8 mouse cellular contexts compared by ENCODE assay signal in genomic region chr7:101092618-101093017, GRCm38 (mm10). TPM values are rescaled to one million over a fixed set of nuclear protein-coding genes. Genes with fewer than 3 reads are reported as not detected.
DNase-seq lines count a peak whose midpoint lies in the region; ATAC-seq lines count a peak whose summit lies in the region.

Gene Fchsd2, plus strand, starts transcription at chr7:101092863.

- H3K27me3 ChIP-seq in heart, embryonic 12.5 days (replicated peaks), result no peaks in the 10 kb centered on the region
- H3K27me3 ChIP-seq in splenic B cell, adult 2 months (ENCODE audit: control insufficient read depth, insufficient read depth, low read length, poor library complexity, severe bottlenecking), result no peaks in the 10 kb centered on the region

- DNase-seq in right cerebral cortex, adult 18-20 months, result peak; percentile 21
- DNase-seq in right cerebral cortex, postnatal 25 days, result no peak
- peak; percentile 20 to 32 for DNase-seq in cerebellum, postnatal 14 days
- DNase-seq in layer of hippocampus, adult 8-10 months (ENCODE audit: low spot score in 2 of 2), result no peak
- peak; percentile 23 for DNase-seq in lung, postnatal 25 days (ENCODE audit: low spot score)
- peak; percentile 70 for DNase-seq in splenic B cell, adult 2 months (ENCODE audit: low read depth, low spot score)
- no peak for DNase-seq in urinary bladder, postnatal 25 days (ENCODE audit: low spot score)

- H3K4me1 ChIP-seq in heart, embryonic 12.5 days (replicated peaks), result peaks cover 57% of the 10 kb centered on the region

- H3K4me2 ChIP-seq in heart, embryonic 12.5 days, result no peak within 1 kb of the TSS

- H3K36me3 ChIP-seq in heart, embryonic 12.5 days, result no peaks in the 10 kb centered on the region
- no peaks in the 10 kb centered on the region for H3K36me3 ChIP-seq in splenic B cell, adult 2 months (ENCODE audit: control insufficient read depth, insufficient read depth, low read length, poor library complexity, severe bottlenecking)

- WGBS in heart, embryonic 12.5 days, result 57% methylated on average over 7 of the region's 7 CpGs

- no peak within 1 kb of the TSS for H3K4me3 ChIP-seq in heart, embryonic 12.5 days

- no peak for ATAC-seq in heart, embryonic 12.5 days (ENCODE audit: insufficient number of reproducible peaks, low FRiP score)

- no peak within 1 kb of the TSS for H3K9ac ChIP-seq in heart, embryonic 12.5 days

- H3K27ac ChIP-seq in heart, embryonic 12.5 days (ENCODE audit: poor library complexity, severe bottlenecking), result no peak within 1 kb of the TSS

- no peaks in the 10 kb centered on the region for H3K9me3 ChIP-seq in heart, embryonic 12.5 days (replicated peaks)

RNA-seq across cellular contexts. Expression of gene Fchsd2, which starts in this region (rescaled TPM):
- polyA plus RNA-seq in heart, embryonic 12.5 days (2016; fragmentation: Nextera tagmentation; extraction: Ambion mirVana), result 18.4 and 18.7 TPM in 2 replicates
- total RNA-seq in layer of hippocampus, adult 8-10 months (2022), result 10 to 100 TPM; 40.1 to 46.5 (median 43.4) TPM

Comparison
In these comparisons a context has a peak if more than half of its experiments do, and no peak if none do; other contexts are left out.
1. DNase-seq: peak in right cerebral cortex, adult 18-20 months (single experiment), cerebellum, postnatal 14 days (2 of 2), lung, postnatal 25 days (single experiment) and splenic B cell, adult 2 months (single experiment); none in right cerebral cortex, postnatal 25 days (single experiment), layer of hippocampus, adult 8-10 months (0 of 2) and urinary bladder, postnatal 25 days (single experiment).